Mouse (Mus musculus): Measurements from ENCODE around the gene Hcn2.

Gene Hcn2

DNA sequence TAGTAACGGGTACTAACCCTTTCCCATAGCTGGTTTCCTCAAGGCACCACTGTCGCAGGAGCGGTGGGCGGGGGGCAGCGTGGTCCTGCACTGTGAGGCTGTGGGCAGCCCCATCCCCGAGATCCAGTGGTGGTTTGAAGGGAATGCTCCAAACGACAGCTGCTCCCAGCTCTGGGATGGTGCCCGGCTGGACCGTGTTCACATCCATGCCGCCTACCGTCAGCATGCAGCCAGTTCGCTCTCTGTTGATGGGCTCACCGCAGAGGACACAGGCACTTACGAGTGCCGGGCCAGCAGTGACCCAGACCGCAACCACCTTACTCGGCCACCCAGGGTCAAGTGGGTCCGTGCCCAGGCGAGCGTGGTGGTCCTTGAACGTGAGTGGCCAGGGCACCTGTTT is 7.8 kb upstream of the Hcn2 start:
- no peak for DNase-seq (ENCODE audit: low spot score)

- no peak for DNase-seq (ENCODE audit: low spot score)
Measured at GRCm38 (mm10) chr10:79709307-79709706, 7.1 kb upstream of the Hcn2 start.

- DNase-seq (ENCODE audit: low spot score): no peak
Measured at GRCm38 (mm10) chr10:79712029-79712428, 4.4 kb upstream of the Hcn2 start.

DNA sequence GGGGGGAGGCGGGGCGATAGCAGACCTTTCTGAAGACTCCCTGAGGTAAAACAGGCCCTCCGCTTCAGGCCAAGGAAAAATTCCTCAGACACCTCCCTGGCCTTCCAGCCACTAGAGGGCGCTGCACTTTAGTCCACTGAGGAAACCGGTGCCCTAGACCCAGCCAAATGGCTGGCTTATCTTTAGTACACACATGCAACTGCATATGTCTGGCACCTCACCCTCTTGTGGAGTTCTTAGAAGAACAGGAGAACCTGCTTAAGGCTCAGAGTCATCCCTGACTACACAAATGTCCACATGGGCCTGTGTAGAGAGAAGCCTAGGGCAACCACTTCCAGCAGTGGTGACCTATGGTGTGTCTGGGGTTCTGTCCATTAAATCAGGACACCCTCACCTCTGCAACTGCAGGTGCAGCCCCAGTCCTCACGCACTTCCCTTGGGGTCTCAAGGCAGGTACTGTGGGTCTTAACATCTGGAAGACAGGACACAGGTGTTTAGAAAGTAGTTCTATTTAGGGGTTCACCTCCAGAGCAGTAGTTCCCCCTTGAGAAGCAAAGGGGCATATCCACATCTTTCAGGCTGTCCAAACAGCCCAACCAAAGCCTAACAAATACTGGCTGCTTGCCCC is 3.8 kb upstream of the Hcn2 start:
- peak; percentile 83 for DNase-seq (ENCODE audit: low spot score)

DNA sequence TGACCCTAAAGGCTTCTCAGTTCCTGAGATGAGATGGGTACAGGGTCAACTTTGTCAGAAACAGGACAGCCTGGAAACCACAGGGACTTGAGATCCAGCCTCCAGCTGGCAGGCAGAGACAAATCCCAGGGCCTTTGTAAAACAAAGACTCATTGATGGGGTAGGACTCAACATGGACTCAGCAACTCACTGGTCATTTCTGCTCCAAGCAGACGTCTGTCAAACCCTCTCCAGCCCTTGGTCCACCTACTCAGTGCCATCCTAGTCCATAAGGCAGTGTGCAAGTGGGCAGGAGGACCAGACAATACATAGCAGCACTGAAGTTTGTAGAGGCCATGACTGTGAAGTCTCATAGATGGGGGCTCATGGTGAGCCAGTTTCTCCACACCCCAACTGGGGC is 3.3 kb upstream of the Hcn2 start:
- DNase-seq (ENCODE audit: low spot score): no peak

DNA sequence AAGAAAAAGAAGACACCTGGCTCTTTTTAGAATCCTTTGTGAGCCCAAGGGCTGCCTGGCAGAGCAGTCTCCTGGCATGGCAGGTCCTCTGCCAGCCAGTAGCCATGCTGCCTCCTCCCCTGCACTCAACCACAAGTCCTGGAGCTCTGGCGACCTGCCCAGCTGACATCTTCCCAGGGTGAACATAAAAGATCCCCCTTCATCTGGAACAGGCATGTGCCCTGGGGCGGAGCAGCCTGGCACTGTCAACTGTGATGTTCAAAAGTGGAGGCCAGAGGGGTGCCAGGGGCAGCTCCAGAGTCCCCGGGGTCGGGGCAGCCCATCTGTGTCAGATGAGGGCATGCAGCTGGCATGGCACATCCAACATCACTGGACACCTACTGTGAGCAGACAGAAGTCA is 1.4 kb upstream of the Hcn2 start:
- no peak for DNase-seq (ENCODE audit: low spot score)

- no peak for DNase-seq (ENCODE audit: low spot score)
Measured at GRCm38 (mm10) chr10:79716988-79717355, 538 bp downstream of the Hcn2 start.

GRCm38 (mm10) chr10:79717640-79718357 is 1.4 kb downstream of the Hcn2 start:
- DNase-seq (ENCODE audit: low spot score): peak; percentile 78

GRCm38 (mm10) chr10:79721089-79721488 is 4.7 kb downstream of the Hcn2 start:
- no peak for DNase-seq (ENCODE audit: low spot score)

DNA sequence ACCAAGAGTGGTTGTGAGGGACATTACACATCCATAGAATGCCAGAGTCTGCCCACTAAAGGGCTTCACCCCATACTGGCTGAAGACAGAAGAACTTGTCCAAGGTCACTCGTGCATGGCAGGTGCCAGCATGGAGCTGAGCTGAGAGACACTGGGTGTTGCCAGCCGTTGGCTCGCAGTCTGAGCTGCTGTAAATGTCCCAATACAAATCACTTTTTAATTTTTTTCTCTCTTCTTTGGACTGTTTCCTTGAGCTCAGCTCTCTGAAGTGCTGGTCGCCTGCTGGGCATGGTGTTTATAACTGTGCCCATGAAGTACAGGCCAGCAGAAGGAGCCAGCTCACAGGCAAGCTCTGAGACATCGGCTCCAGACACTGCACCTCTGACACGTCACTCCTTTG is 6.6 kb downstream of the Hcn2 start:
- no peak for DNase-seq (ENCODE audit: low spot score)

DNA sequence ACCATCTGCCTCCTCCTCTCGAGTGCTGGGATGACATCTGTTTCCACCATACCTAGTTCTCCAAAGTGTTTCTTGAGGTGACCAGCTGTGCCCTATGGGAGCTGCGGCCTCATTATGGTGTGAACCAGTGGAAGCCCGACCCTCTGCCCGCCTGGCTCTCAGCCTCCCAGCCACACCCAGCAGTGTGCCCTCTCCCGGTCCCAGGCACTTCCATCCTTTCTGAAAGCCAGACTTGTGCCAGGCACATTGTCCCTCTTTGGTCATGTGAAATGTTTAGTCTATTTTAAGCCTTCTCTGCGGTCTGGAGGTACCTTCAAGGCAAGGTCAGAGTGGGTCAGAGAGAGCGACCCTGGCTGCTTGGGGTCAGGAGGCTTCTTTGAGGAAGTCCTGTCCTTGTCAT is 7.3 kb downstream of the Hcn2 start:
- no peak for DNase-seq (ENCODE audit: low spot score)

DNA sequence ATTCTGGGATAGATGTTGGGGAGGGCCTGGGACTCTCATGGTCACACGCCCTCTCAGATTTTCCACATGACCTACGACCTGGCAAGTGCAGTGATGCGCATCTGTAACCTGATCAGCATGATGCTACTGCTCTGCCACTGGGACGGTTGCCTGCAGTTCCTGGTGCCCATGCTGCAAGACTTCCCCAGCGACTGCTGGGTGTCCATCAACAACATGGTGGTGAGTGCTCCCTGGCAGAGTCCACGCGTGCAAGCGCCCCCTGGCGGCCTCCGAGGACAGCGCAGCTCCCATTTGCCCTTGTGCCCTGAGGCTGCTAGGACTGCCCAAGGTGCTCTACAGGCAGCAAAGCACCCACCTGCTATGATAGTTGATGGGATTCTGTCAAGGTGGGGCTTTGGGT is 9.7 kb downstream of the Hcn2 start:
- DNase-seq (ENCODE audit: low spot score): peak; percentile 42

- no peak for DNase-seq (ENCODE audit: low spot score)
Measured at GRCm38 (mm10) chr10:79728323-79729249, 12.2 kb downstream of the Hcn2 start.

DNA sequence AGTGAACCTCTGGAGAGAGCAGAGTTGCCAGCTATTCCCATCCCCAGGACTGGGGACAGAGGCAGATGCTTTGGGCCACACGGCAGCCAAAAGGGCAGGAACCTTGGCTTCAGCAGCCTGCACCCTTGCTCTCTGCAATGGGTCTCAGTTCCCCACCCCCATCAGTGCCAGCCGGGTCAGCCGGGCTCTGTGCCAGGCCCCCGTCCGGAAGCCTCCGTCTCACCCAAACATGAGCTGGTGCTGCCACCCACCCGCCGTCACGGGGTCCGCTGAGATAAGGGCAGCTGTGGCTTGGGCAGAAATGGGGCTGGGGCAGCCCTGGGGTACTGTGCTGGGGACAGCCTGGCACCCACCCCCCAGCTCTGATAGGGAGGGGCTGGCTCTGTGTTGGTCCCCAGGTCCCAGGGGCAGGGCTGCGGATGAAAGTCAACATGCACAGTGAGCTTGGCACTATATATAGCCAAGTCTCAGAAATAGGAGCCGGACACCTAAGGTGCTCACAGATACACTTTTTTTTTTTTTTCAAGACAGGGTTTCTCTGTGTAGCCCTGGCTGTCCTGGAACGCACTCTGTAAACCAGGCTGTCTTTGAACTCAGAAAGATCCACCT is 13.0 kb downstream of the Hcn2 start:
- no peak for DNase-seq (ENCODE audit: low spot score)

- DNase-seq (ENCODE audit: low spot score): no peak
Measured at GRCm38 (mm10) chr10:79732500-79732899, 16.1 kb downstream of the Hcn2 start.

DNA sequence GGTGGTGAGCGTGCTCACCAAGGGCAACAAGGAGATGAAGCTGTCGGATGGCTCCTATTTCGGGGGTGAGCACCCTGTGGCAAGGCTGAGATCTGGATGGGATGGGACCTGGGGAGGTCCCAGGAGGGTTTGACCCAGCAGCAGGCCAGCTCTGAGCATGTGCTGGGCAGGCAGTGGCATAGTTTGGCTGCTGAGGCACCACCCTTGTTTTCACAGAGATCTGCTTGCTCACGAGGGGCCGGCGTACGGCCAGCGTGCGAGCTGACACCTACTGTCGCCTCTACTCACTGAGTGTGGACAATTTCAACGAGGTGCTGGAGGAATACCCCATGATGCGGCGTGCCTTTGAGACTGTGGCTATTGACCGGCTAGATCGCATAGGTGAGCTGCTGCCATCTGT is 17.4 kb downstream of the Hcn2 start:
- DNase-seq (ENCODE audit: low spot score): no peak

GRCm38 (mm10) chr10:79735361-79735760 is 18.9 kb downstream of the Hcn2 start:
- DNase-seq (ENCODE audit: low spot score): no peak

- DNase-seq (ENCODE audit: low spot score): peak; percentile 44
Measured at GRCm38 (mm10) chr10:79736706-79737105, 20.3 kb downstream of the Hcn2 start.

- DNase-seq (ENCODE audit: low spot score): no peak
Measured at GRCm38 (mm10) chr10:79738259-79738658, 21.8 kb downstream of the Hcn2 start.

DNA sequence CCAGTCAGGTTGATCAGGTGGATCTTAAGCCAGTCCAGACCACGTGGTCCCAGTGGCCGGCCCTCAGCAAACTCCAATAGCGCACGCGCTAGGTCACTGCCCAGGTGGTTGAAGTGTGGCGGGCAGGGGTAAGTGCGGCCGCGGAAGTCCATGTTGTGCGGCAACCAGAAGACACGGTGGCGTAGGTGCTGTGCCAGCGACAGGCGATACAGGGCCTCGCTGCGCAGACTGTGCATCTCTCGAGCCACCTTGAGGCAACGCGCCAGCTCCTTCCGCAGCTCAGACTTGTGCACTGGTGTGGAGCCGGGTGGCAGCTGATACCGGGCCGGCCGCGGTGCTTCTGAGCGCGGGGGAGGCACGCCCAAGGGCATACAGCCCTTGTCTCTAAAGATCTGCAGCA is 22.8 kb downstream of the Hcn2 start:
- DNase-seq (ENCODE audit: low spot score): no peak

GRCm38 (mm10) chr10:79740863-79741262 is 24.4 kb downstream of the Hcn2 start:
- no peak for DNase-seq (ENCODE audit: low spot score)

DNA sequence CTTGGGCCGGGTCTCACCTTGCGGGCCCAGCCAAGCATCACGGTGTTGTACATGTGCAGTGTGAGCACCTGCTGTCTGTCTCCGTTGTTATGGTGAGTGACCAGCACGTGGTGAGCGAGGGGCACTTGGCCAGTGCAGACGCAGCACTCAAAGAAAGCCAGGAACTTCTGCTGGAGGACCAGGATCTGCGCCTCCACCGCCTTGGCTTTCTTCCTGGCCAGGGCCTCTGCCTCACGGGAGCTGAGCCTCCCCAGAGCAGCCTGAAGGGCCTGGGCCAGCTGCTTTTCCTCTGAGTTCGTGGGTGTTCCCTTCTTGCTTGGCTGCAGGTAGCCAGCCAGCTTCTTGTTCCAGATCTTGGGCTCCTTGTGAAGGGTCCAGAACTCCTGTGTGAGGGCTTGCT is 26.7 kb downstream of the Hcn2 start:
- DNase-seq (ENCODE audit: low spot score): no peak

Data from urinary bladder, postnatal 14 days (tissue).